Mouse (Mus musculus) spleen, postnatal 14 days (tissue): ENCODE data around the gene Dnmt1.
A peak's percentile ranks its signal among the peaks of the same experiment; 100 is the strongest.

Source experiments
- DNase-seq, 2 experiments: peaks; one replicate each; pipeline ENCODE4 v3.0.0; 2021 to 2022; ENCODE audit warnings: low spot score in 2 of 2

The Dnmt1 gene

DNA sequence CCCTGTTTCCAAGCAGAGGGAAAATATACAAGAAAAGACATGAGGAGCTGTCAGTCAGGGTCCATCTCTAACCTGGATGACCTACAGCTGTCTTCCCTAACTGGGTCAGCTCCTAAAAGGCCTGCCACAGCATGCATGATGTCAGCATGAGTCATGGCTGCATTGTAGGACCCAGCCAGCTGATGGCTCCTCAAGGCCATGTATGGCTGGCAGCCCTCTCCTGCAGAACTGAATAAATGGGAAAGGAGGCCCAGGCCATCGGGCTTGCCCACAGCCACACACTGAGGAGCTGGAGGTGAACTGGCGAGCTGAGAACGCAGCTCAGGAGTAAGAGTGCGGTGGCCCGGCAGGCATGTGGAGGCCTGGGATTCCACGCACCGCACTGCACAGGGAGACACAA, 16.3 kb downstream of the Dnmt1 start:
- no peak for DNase-seq

GRCm38 (mm10) chr9:20923258-20923657, 36.4 kb downstream of the Dnmt1 start:
- DNase-seq = no peak

GRCm38 (mm10) chr9:20916160-20916559, 43.5 kb downstream of the Dnmt1 start:
- peak in 1 of 2 experiments; percentile 17 for DNase-seq

- DNase-seq = no peak
Measured at GRCm38 (mm10) chr9:20909948-20910347, 49.7 kb downstream of the Dnmt1 start.

DNA sequence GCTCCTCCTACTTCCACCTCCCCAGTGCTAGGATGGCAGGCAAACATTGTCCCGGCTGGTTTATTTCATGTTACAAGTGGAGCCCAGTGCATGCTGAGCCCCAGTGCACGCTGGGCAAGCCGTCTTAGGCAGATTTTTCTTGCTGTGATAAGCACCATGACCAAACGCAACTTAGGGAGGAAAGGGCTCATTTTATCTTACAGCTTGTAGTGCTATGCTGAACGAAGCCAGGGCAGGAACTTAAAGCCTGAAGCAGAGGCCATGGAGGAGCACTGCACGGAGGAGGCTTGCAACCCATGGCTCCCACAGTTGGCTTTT, 57.6 kb downstream of the Dnmt1 start:
- DNase-seq = no peak

DNA sequence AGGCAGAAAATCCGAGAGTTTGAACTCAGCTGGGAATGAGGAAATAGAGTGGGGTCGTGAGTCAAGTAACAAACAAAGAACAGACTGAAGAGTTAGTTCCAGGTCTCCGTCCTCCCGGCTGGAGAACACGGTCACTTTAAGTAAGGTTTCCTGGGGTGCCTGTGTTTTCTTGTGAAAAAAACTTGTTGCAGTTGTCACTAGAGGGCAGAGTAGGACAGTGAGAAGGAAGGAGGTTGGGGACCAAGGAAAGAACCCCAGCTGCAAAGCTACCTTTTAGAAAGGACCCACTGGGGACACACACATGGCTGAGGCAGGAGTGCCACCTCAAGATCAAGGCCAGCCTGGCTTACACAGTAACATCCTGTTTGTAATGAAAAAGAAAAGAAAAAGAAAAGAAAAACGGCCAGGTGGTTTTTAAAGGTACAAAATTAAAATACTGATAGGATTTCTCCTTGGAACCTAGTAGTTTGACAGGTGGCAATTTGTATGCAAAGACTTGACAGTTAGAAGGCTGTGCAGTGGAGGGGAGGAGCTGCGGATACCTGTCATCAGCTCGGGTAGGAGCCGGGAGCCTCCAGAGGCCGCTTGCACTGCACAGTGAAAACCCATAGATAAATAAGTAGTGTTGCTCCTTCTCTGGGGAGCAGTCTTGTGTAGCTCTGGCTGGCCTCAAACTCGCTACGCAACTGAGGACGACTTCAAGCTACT, 58.1 kb downstream of the Dnmt1 start:
- DNase-seq = no peak

DNA sequence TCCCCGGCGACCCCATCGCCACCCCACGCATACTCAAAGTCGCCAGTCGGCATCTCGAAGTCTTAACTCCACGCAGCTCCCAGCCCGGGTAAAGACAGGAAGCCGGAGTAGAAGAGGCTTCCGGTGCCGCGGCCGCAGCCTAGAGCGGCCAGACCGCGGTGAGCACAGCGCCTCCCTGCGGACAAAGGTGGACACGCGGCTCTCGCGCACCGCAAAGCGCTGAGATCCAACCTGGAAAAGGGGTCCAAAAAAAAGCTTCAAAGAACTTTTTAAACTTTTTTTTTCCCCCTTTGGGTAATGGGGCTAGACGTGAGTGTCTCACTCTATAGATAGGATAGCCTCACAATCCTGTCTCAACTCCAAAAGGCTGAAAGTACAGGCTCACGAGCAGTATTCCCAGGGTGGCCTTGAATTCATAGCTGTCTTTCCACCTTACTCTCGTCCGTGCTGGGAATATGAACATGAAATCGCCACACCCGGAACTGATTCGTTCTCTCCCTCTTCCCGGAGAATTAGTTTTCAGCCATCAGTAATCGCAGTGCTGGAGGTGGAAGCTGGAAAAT, 61.1 kb downstream of the Dnmt1 start, which contains the start of gene Eif3g:
TSS of gene Eif3g (minus strand) at position 113 of the 563 bp plus-strand sequence.
- peak; percentile 71 to 83 for DNase-seq

GRCm38 (mm10) chr9:20897736-20898510, 61.8 kb downstream of the Dnmt1 start:
- no peak for DNase-seq

GRCm38 (mm10) chr9:20895382-20895781, 64.3 kb downstream of the Dnmt1 start:
- no peak for DNase-seq

- DNase-seq = no peak
Measured at GRCm38 (mm10) chr9:20894629-20895028, 65.1 kb downstream of the Dnmt1 start.

DNA sequence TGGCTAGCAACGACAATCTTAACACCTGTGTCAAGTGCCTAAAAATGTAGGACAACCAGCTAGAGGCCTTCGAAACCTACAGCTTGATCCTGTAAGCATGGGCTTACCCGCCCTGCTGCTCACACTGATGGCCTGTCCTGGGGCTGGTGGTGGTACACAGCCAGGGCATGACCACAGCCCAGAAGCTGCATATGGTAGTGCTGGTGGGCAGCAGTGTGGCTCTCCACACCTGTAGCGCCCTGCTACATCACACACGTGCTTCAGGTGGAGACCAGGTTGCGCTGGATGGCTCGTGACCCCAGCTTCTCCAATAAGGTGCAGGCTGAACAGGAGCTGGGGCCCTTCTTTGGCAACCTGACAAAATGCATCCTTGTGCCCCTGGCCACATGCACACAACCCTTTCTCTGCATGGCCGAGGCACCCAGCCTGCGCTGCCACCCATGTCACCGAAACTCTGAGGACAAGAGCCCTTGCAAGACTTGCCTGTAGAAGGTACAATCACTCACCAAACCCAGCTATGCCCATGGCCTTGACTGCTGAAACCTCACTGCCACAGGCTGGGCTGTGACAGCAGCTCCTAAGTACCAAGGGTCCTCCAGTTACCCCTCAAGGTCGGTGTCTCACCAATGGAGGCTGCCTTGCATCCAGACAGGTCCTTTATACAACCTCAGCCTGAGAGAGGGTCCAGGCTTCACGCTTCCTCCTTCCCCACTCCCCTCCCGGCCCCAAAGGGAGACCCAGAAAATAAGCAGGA, 65.9 kb downstream of the Dnmt1 start:
- no peak for DNase-seq

DNA sequence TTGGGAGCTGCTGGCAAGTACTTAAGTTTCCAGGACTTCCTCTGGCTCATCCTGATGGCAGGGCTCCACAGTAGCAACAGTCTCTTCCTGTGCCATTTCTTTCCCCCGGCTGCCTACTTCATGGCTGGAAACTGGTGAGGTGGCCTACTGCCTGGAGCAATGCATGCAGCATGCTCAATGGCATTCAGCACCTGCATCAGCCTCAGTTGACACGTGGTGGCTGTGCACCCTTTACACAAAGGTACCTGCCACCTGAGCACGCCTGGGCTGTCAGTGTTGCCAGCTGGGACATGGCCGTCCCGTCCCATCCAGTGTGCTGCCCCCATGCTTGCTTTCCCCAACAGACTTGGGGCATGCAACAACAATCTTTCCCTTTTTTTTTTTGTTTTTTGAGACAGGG, 66.6 kb downstream of the Dnmt1 start:
- DNase-seq = no peak

DNA sequence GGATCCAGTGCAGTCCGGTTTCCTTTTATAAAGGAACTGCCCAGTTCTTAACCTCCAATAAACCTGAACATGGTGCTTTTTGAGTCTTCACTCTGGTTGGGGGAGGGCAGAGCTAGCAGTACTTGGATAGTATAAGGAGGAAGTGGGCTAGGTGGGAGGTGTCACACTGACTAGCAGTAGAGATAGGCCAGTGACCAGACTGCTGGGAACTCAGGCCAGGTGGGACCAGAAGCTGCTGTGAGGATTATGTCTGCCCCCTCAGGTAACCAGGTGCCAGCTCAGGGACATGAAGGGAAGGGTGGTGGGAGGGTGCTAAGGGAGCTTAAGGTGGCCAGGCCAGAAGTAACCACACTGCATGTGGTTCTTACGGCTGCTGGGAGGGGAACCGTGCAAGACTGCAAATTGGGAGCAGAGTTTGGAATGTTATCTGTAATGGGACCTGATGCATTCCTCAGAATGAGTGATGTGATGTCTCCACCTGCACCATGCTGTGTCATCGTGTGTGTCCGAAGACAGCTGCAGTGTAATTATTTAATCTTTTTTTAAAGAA, 67.5 kb downstream of the Dnmt1 start:
- no peak for DNase-seq

DNA sequence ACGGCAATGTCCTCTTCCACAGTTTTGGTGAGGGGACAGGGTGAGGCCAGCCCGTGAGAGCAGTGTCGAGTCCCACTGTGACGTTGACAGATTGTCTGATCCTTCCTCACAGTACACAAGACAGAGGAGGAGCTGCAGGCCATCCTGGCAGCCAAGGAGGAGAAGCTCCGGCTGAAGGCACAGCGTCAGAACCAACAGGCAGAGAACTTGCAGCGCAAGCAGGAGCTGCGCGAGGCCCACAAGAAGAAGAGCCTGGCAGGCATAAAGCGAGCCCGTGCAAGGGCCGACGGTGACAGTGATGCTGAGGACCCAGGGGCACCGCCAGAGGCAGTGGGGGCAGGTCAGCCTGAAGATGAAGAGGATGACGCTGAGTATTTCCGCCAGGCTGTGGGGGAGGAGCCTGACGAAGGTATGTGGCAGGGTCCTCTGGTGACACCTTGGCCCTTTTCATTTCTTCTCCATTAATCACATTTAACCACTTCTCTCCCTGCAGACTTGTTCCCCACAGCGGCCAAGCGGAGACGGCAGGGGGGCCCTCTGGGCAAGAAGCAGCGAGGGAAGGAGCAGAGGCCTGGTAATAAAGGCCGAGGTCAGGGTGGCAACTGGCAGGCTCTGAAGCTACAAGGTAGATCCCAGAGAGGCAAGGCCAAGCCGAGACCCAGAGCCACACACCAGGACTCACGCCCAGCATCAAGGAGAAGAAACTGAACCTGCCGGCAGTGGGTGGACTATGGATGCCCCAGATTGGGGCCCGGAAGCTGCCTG, 68.2 kb downstream of the Dnmt1 start:
- DNase-seq = no peak

DNA sequence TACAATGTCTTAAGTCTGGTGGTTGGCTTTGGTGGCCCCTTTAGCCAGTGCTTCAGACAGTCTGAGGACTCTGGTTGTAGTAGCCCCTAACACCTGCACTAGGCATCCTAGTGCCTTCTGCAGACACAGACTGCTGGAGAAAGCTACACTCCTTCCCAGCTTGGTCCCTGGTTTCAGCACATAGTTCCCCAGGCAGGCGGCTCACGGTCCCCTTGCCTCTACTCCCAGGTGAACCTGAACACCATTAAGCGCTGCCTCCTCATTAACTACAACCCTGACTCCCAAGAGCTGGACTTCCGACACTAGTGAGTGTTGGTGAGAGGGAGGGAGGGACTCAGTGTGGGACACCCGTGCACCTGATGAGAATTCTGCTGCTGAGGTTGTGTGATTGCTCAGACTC, 69.3 kb downstream of the Dnmt1 start:
- no peak for DNase-seq

DNA sequence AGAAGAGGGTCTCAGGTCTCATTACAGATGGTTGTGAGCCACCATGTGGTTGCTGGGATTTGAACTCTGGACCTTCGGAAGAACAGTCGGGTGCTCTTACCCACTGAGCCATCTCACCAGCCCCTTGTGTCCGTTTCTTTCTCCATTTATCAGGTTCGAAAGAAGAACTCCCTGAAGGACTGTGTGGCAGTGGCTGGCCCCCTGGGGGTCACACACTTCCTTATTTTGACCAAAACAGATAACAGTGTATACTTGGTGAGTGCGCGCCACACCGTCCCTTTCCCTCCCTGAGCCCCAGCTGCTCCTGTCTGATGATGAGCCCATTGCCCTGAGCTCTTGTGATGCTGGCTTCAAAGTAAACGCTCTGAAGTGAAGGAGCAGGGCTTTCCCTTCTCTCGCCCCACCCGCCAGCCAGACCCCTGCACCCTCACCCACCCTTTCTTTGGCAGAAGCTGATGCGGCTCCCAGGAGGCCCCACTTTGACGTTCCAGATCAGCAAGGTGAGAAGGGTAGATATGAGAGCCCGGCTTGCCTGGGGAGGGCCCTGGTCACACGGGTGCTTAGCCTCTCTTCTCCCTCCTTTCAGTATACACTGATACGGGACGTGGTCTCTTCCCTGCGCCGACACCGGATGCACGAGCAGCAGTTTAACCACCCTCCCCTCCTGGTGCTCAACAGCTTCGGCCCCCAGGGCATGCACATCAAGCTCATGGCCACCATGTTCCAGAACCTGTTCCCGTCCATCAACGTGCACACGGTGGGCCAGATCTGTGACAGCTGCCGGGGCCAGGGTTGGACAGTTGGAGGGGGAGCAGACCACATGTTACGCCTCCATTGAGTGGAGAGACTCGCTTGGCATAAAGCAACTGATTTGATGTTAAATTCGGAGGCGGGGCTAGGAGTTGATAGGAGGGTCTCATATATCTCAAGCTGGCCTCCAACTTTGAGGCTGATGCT, 70.2 kb downstream of the Dnmt1 start:
- peak in 1 of 2 experiments; percentile 30 for DNase-seq

DNA sequence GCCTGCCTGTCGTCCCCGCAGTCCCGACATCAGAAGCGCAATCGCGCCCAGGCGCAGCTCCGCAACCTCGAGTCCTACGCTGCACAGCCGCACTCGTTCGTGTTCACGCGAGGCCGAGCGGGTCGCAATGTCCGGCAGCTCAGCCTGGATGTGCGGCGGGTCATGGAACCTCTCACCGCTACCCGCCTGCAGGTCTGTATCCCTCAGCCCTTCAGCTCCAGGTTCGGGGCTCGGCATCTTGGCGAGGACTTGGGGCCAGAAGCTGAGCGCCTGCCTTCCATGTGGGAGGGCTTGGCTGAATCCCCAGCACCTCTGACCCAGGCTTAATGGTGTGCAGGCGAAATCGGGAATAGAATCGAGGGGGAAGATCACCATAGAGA, 71.3 kb downstream of the Dnmt1 start:
- DNase-seq = no peak

- peak; percentile 82 to 87 for DNase-seq
Measured at GRCm38 (mm10) chr9:20887704-20888385, 71.8 kb downstream of the Dnmt1 start, which contains the start of gene Ppan. Gene Ppan, plus strand, starts transcription at chr9:20888175.

DNA sequence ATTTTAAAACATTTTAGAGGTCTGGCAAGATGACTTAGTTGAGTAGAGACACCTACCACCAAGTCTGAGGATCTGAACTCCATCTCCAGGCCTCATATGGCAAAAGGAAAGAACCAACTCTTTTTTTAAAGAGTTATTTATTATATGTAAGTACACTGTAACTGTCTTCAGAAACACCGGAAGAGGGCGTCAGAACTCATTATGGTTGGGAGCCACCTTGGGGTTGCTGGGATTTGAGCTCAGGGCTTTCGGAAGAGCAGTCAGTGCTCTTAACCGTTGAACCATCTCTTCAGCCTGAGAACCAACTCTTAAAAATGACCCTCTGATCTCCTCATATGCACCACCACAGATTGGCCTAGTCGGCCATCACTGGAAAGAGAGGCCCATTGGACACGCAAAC, 72.5 kb downstream of the Dnmt1 start:
- DNase-seq = no peak
